Mouse (Mus musculus) embryonic facial prominence, embryonic 10.5 days (tissue): ENCODE measurements at regions not wholly inside any gene's neighbourhood (a gene's known extent, or its start where the extent isn't known, plus 50 kb on each side); places are given as distances from the start of the nearest gene placed in this dataset.
A peak's percentile ranks its signal among the peaks of the same experiment; 100 is the strongest.

ENCODE experiments used
- microRNA counts: library from miRNA; unstranded; fragments of <30 nt; microRNA quantifications from one replicate; lab custom pipeline; 2017
- microRNA-seq: library from miRNA; unstranded; fragments of <30 nt; microRNA quantifications from one replicate; pipeline ENCODE4, GENCODE M21; 2017

MicroRNAs encoded in the stretch of these regions (microRNA counts, 519-probe panel; counts per million panel counts)
- 2,225 counts per million, percentile 63 among the panel's probes with 10 or more counts for microRNA mmu-miR-206 (lab: Ali Mortazavi, UCI)

Small RNA genes lying in the stretch of these regions (microRNA-seq; reads per million reads assigned to microRNA genes)
- gene Mir206, result 11.3 reads per million, percentile 22 among the genes with 10 or more reads in this experiment
